Mouse (Mus musculus): ENCODE data around the gene Rbms3.

Rbms3 gene

GRCm38 (mm10) chr9:117629771-117630170 is at the start of gene Rbms3:
TSS of gene Rbms3 (minus strand) at chr9:117629913.
- DNase-seq = no peak

- no peak for DNase-seq
Observed at GRCm38 (mm10) chr9:117673311-117673710, 43.6 kb upstream of the Rbms3 start.

GRCm38 (mm10) chr9:117654626-117655025 is 24.9 kb upstream of the Rbms3 start:
- DNase-seq = no peak

GRCm38 (mm10) chr9:117653641-117654040 is 23.9 kb upstream of the Rbms3 start:
- peak; percentile 4 for DNase-seq

GRCm38 (mm10) chr9:117646131-117646530 is 16.4 kb upstream of the Rbms3 start:
- no peak for DNase-seq

- no peak for DNase-seq
Observed at GRCm38 (mm10) chr9:117641090-117641782, 11.5 kb upstream of the Rbms3 start.

GRCm38 (mm10) chr9:117638623-117639185 is 9.0 kb upstream of the Rbms3 start:
- DNase-seq = no peak

- no peak for DNase-seq
Observed at GRCm38 (mm10) chr9:117636492-117636891, 6.8 kb upstream of the Rbms3 start.

- no peak for DNase-seq
Observed at GRCm38 (mm10) chr9:117627173-117627572, 2.5 kb downstream of the Rbms3 start.

GRCm38 (mm10) chr9:117600781-117601180 is 28.9 kb downstream of the Rbms3 start:
- no peak for DNase-seq

- no peak for DNase-seq
Observed at GRCm38 (mm10) chr9:117599341-117599740, 30.4 kb downstream of the Rbms3 start.

- DNase-seq = no peak
Observed at GRCm38 (mm10) chr9:117596162-117596561, 33.6 kb downstream of the Rbms3 start.

GRCm38 (mm10) chr9:117585345-117585744 is 44.4 kb downstream of the Rbms3 start:
- no peak for DNase-seq

- DNase-seq = peak; percentile 3
Observed at GRCm38 (mm10) chr9:117583638-117584037, 46.1 kb downstream of the Rbms3 start.

- no peak for DNase-seq
Observed at GRCm38 (mm10) chr9:117582591-117582990, 47.1 kb downstream of the Rbms3 start.

GRCm38 (mm10) chr9:117571186-117571855 is 58.4 kb downstream of the Rbms3 start:
- peak; percentile 13 for DNase-seq

- DNase-seq = no peak
Observed at GRCm38 (mm10) chr9:117570240-117570821, 59.4 kb downstream of the Rbms3 start.

GRCm38 (mm10) chr9:117566293-117566692 is 63.4 kb downstream of the Rbms3 start:
- DNase-seq = peak; percentile 5

- no peak for DNase-seq
Observed at GRCm38 (mm10) chr9:117558562-117558961, 71.2 kb downstream of the Rbms3 start.

- DNase-seq = no peak
Observed at GRCm38 (mm10) chr9:117554356-117554755, 75.4 kb downstream of the Rbms3 start.

- DNase-seq = no peak
Observed at GRCm38 (mm10) chr9:117529281-117529680, 100.4 kb downstream of the Rbms3 start.

GRCm38 (mm10) chr9:117508941-117509340 is 120.8 kb downstream of the Rbms3 start:
- no peak for DNase-seq

GRCm38 (mm10) chr9:117491866-117492265 is 137.8 kb downstream of the Rbms3 start:
- DNase-seq = no peak

- peak; percentile 15 for DNase-seq
Observed at GRCm38 (mm10) chr9:117484396-117484795, 145.3 kb downstream of the Rbms3 start.
